Comparison of ENCODE assay signal across 7 mouse cellular contexts in genomic region chr6:99028989-99029305, GRCm38 (mm10).
DNase-seq lines count a peak whose midpoint lies in the region; ATAC-seq and TF ChIP-seq lines count a peak whose summit lies in the region.

No protein-coding gene starts in this region.

- DNase-seq in lung, postnatal 0 days (ENCODE audit: low spot score): no peak
- no peak for DNase-seq in lung, postnatal 36 days
- no peak for DNase-seq in forebrain, embryonic 10.5 days (ENCODE audit: extremely low spot score, low spot score)
- no peak for DNase-seq in left cerebral cortex, adult 11 months (ENCODE audit: low spot score)
- no peak for DNase-seq in kidney, adult 18-20 months

- TF ChIP-seq CTCF in lung, postnatal 0 days (IDR thresholded peaks at IDR 0.05): no peak

- H3K27ac ChIP-seq in lung, postnatal 0 days (ENCODE audit: low read length): peak overlapping the region; percentile 84; the same call in 1 of the 2 replicates
- peak overlapping the region; percentile 96 for H3K27ac ChIP-seq in forebrain, embryonic 10.5 days
- peak overlapping the region; percentile 87 for H3K27ac ChIP-seq in limb, embryonic 13.5 days
- H3K27ac ChIP-seq in stomach, embryonic 14.5 days (ENCODE audit: low read length): peak overlapping the region; percentile 96

- no peak; the same call in 1 of the 2 replicates for ATAC-seq in lung, postnatal 0 days
- no peak for ATAC-seq in limb, embryonic 13.5 days (ENCODE audit: low FRiP score, low read depth)
- no peak for ATAC-seq in stomach, embryonic 14.5 days (ENCODE audit: insufficient number of reproducible peaks, insufficient read depth, low FRiP score, low read depth)

- H3K4me1 ChIP-seq in lung, postnatal 0 days (ENCODE audit: insufficient read depth, low read depth, low read length): no peaks in the 10 kb centered on the region; the same call in 1 of the 2 replicates
- H3K4me1 ChIP-seq in forebrain, embryonic 10.5 days: peaks cover 90% of the 10 kb centered on the region
- peaks cover 64% of the 10 kb centered on the region for H3K4me1 ChIP-seq in limb, embryonic 13.5 days
- H3K4me1 ChIP-seq in stomach, embryonic 14.5 days (ENCODE audit: control insufficient read depth, insufficient read depth, low read length): peaks cover 32% of the 10 kb centered on the region

- H3K9me3 ChIP-seq in lung, postnatal 0 days (ENCODE audit: low read length): no peaks in the 10 kb centered on the region
- no peaks in the 10 kb centered on the region for H3K9me3 ChIP-seq in forebrain, embryonic 10.5 days
- no peaks in the 10 kb centered on the region for H3K9me3 ChIP-seq in limb, embryonic 13.5 days
- H3K9me3 ChIP-seq in stomach, embryonic 14.5 days (ENCODE audit: control insufficient read depth, low read depth, low read length): no peaks in the 10 kb centered on the region

- no peaks in the 10 kb centered on the region for H3K36me3 ChIP-seq in lung, postnatal 0 days (ENCODE audit: insufficient read depth, low read length)
- H3K36me3 ChIP-seq in forebrain, embryonic 10.5 days (replicated peaks): no peaks in the 10 kb centered on the region
- H3K36me3 ChIP-seq in limb, embryonic 13.5 days: no peaks in the 10 kb centered on the region
- no peaks in the 10 kb centered on the region for H3K36me3 ChIP-seq in stomach, embryonic 14.5 days (ENCODE audit: control insufficient read depth, insufficient read depth, low read length)

- no peak overlapping the region for H3K9ac ChIP-seq in lung, postnatal 0 days (replicated peaks; ENCODE audit: low read depth)
- H3K9ac ChIP-seq in limb, embryonic 13.5 days: peak overlapping the region; percentile 91
- H3K9ac ChIP-seq in stomach, embryonic 14.5 days (replicated peaks; ENCODE audit: low read depth, low read length): peak overlapping the region; percentile 81

- 2% methylated on average over 6 of the region's 6 CpGs for WGBS in lung, postnatal 0 days
- WGBS in forebrain, embryonic 10.5 days: under 1% methylated on average over 6 of the region's 6 CpGs
- WGBS in limb, embryonic 13.5 days: 5% methylated on average over 6 of the region's 6 CpGs
- 7% methylated on average over 6 of the region's 6 CpGs for WGBS in stomach, embryonic 14.5 days

- TF ChIP-seq EP300 in lung, postnatal 0 days (IDR thresholded peaks at IDR 0.05): no peak

- H3K4me2 ChIP-seq in lung, postnatal 0 days (replicated peaks; ENCODE audit: low read depth, low read length): peak overlapping the region; percentile 99
- H3K4me2 ChIP-seq in limb, embryonic 13.5 days (replicated peaks): peak overlapping the region; percentile 80
- peak overlapping the region; percentile 90 for H3K4me2 ChIP-seq in stomach, embryonic 14.5 days (replicated peaks; ENCODE audit: low read depth, low read length)

- H3K4me3 ChIP-seq in lung, postnatal 0 days (ENCODE audit: low read depth, low read length): peak overlapping the region; percentile 75
- peak overlapping the region; percentile 78 for H3K4me3 ChIP-seq in forebrain, embryonic 10.5 days
- H3K4me3 ChIP-seq in limb, embryonic 13.5 days: peak overlapping the region; percentile 72
- peak overlapping the region; percentile 85 for H3K4me3 ChIP-seq in stomach, embryonic 14.5 days (ENCODE audit: low read depth, low read length)

- H3K27me3 ChIP-seq in lung, postnatal 0 days (replicated peaks; ENCODE audit: insufficient read depth, low read length): no peaks in the 10 kb centered on the region
- peaks cover 36% of the 10 kb centered on the region for H3K27me3 ChIP-seq in forebrain, embryonic 10.5 days (ENCODE audit: poor library complexity, severe bottlenecking)
- H3K27me3 ChIP-seq in limb, embryonic 13.5 days: peaks cover 19% of the 10 kb centered on the region
- H3K27me3 ChIP-seq in stomach, embryonic 14.5 days (ENCODE audit: control insufficient read depth, insufficient read depth, low read length): no peaks in the 10 kb centered on the region
